Mouse (Mus musculus): ENCODE results near the gene Arhgef17. TPM values are rescaled to one million over a fixed set of nuclear protein-coding genes. Genes with fewer than 3 reads are reported as not detected.
A peak's percentile ranks its signal among the peaks of the same experiment; 100 is the strongest.
"Not testable (repeated sequence)": the region's sequence is repeated elsewhere in the genome, so short reads cannot be mapped to it uniquely, and the experiment has no call there.

Arhgef17 gene
- polyA plus RNA-seq, 1 experiment from 2014 or later: 8.7 TPM

DNA sequence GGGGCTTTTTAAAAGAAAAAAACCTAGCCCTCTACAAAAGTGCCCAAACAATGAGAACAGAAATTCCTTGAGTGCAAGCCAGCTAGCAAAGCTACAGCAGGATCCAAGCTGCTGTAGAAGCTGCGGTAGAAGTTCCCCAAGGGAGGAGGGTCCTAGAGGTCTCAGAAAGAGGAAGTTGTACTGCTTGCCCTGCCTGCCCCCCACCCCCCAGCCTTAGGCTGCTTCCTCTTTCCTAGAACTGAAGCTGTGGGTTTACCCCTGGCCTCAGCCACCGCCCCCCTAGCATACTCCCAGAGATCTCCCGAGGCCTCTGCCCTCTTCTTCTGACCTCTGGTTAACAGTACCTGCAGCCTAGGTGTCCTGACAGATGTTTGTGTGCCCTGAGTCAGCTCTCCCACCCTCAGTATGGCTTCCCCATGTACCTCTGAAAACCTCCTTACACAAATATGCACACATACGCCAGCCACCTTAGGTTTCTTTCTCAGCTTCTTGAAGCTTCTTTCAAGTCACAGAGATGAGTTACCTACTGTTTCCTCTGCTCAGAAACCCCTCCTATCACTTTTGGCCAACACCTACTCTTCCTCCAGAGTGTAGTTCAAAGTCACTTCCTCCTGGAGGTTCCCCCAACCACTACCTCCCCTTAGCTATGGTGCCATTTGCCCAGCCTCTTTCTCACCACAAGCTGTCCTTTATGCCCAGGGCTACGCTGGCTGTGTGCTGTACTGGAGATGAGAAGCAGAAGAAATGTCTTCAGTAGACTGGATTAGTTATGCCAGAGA, 75.9 kb downstream of the Arhgef17 start:
- Histone ChIP-seq H3K36me3 (no peaks in the 10 kb centered on the region), H3K9ac (no peak overlapping the region), H3K4me3 (replicated peaks) (no peak overlapping the region), H3K4me1 (peaks cover 65% of the 10 kb centered on the region), H3K27ac (replicated peaks) (peak overlapping the region; percentile 22; the same call in 1 of the 2 replicates), H3K4me2 (replicated peaks) (no peak overlapping the region), H3K9me3 (replicated peaks) (no peaks in the 10 kb centered on the region), H3K27me3 (no peaks in the 10 kb centered on the region)
- no peak for ATAC-seq (ENCODE audit: insufficient number of reproducible peaks, low FRiP score, low TSS enrichment, low read depth)
- WGBS: 57% methylated on average over 5 of the region's 5 CpGs

DNA sequence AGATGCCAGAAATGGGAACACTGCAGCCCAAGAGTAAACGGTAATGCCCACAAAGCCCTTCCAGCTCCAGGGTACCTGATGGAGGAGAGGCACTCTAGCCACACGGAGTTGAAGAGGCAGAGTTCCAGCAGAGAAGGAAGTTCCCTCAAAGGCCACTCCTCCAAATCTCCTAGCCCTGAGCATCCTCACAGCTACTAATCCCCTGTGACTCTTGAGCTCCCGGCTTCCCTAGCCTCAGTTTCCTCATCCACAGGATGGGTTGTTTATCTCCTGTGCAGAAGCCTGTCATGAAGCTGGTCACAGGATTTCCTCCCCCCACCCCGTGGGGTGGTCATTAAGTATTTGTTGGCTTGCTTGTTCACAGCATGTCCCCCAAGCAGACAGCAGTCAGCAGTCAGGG, 76.6 kb downstream of the Arhgef17 start:
- no peak overlapping the region for H3K4me3 ChIP-seq (replicated peaks)
- H3K36me3 ChIP-seq: no peaks in the 10 kb centered on the region
- no peaks in the 10 kb centered on the region for H3K27me3 ChIP-seq
- peak overlapping the region; percentile 22; the same call in 1 of the 2 replicates for H3K27ac ChIP-seq (replicated peaks)
- no peaks in the 10 kb centered on the region for H3K9me3 ChIP-seq (replicated peaks)
- H3K9ac ChIP-seq: no peak overlapping the region
- no peak for ATAC-seq (ENCODE audit: insufficient number of reproducible peaks, low FRiP score, low TSS enrichment, low read depth)
- H3K4me2 ChIP-seq (replicated peaks): no peak overlapping the region
- 36% methylated on average over 4 of the region's 4 CpGs for WGBS
- peaks cover 63% of the 10 kb centered on the region for H3K4me1 ChIP-seq

DNA sequence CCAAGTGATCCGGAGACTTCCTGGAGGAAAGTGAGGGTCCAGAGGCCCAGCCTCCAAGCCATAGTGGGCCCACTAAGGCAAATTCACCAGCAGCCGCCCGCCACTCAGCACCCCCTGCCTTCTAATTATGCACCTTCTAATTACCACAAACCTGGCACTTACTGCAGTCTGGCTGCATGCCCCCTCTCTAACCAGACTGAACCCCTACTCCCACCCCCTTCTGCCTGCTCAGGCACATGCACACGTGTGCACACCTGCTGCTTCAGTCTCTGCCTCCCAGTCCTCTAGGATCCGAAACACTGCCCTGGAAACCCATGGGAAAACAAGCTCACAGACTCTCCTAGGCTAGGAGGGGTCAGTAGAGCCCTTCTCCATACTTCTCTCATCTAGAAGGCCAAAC, 77.0 kb downstream of the Arhgef17 start:
- ATAC-seq (ENCODE audit: insufficient number of reproducible peaks, low FRiP score, low TSS enrichment, low read depth): no peak
- 46% methylated on average over 5 of the region's 5 CpGs for WGBS

GRCm38 (mm10) chr7:100854137-100854814, 77.6 kb downstream of the Arhgef17 start:
- H3K4me1 ChIP-seq: peaks cover 60% of the 10 kb centered on the region
- no peaks in the 10 kb centered on the region for H3K36me3 ChIP-seq
- WGBS: 41% methylated on average over 6 of the region's 6 CpGs
- H3K9me3 ChIP-seq (replicated peaks): no peaks in the 10 kb centered on the region
- H3K27me3 ChIP-seq: no peaks in the 10 kb centered on the region
- H3K4me2 ChIP-seq (replicated peaks): no peak overlapping the region
- H3K27ac ChIP-seq (replicated peaks): no peak overlapping the region
- no peak overlapping the region for H3K4me3 ChIP-seq (replicated peaks)
- no peak overlapping the region for H3K9ac ChIP-seq
- no peak for ATAC-seq (ENCODE audit: insufficient number of reproducible peaks, low FRiP score, low TSS enrichment, low read depth)

More for the DNA sequence above, 77.0 kb downstream of the Arhgef17 start:
- H3K4me1 ChIP-seq: peaks cover 60% of the 10 kb centered on the region
- H3K27ac ChIP-seq (replicated peaks): no peak overlapping the region
- H3K4me3 ChIP-seq (replicated peaks): no peak overlapping the region
- no peak overlapping the region for H3K4me2 ChIP-seq (replicated peaks)
- H3K27me3 ChIP-seq: no peaks in the 10 kb centered on the region
- no peak overlapping the region for H3K9ac ChIP-seq
- H3K9me3 ChIP-seq (replicated peaks): no peaks in the 10 kb centered on the region
- no peaks in the 10 kb centered on the region for H3K36me3 ChIP-seq

DNA sequence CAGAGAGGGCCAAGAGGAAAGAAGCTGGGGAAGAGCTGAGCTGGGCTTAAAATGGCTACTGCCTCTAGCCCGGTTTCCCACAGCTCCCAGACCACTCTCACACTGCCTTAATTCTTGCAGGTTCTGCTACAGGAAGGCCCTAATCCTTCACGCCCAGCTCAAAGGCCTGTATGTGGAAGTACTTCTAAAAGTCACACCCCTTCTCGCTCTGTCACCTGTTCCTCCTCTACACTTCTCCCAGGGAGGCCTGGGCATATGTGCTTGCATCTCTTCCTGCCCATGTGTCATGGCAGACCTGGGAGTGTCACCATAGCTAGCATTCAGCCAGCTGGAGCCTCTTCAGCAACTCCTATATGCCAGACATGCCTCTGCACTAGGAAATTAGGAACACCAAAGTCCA, 78.5 kb downstream of the Arhgef17 start:
- peaks cover 58% of the 10 kb centered on the region for H3K4me1 ChIP-seq

DNA sequence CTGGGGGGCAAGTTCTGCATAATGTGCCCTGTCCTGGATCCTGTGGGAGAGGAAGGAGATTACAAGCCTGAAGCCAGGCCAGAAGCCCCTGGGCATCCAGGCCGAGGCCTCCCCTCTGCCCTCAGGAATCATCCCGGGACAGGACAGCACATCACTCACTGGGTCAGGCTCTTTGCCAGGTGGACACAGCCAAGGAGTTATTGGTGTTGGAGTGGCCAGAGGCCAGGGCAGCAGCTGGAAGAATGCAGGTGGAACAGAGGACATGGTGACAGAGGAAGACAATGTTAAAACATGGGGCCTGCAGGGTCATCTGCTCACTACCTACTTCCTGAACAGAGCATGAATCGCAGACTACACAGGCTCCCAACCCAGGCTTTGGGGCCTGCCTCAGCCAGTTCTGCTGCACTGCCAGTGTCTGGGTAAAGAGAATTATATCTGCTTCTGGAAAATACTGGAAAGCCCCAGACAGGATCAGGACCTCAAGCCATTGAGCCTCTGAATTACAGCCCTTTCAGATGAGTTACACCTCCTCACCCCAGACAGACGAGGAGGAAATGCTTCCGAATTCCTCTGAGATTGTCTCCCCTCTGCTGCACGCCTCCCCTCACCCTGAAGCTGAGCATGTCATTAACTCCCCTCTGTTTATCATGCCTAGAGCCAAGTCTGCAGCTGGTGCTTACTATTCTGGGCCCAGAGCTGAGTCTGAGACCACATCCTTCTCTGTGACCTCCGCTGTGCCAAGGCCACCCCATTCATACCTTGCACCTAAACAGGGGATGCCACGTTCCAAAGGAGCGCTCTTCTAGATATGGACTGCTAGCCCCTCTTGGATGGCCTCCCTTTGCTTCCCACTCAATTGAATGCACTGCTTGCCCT, 80.2 kb downstream of the Arhgef17 start:
- no peaks in the 10 kb centered on the region for H3K27me3 ChIP-seq
- H3K36me3 ChIP-seq: no peaks in the 10 kb centered on the region
- no peak overlapping the region for H3K4me2 ChIP-seq (replicated peaks)
- H3K9me3 ChIP-seq (replicated peaks): no peaks in the 10 kb centered on the region
- peaks cover 47% of the 10 kb centered on the region for H3K4me1 ChIP-seq
- WGBS: 61% methylated on average over 9 of the region's 9 CpGs
- 0 out of 2 replicates have a peak, but pooled peaks have one; percentile 13 for ATAC-seq (ENCODE audit: insufficient number of reproducible peaks, low FRiP score, low TSS enrichment, low read depth)
- H3K9ac ChIP-seq: no peak overlapping the region
- H3K4me3 ChIP-seq (replicated peaks): no peak overlapping the region
- H3K27ac ChIP-seq (replicated peaks): peak overlapping the region; percentile 51; the same call in 1 of the 2 replicates

More for the DNA sequence above, 78.5 kb downstream of the Arhgef17 start:
- 73% methylated on average over 3 of the region's 3 CpGs for WGBS
- Histone ChIP-seq H3K27me3 (no peaks in the 10 kb centered on the region), H3K9me3 (replicated peaks) (no peaks in the 10 kb centered on the region), H3K27ac (replicated peaks) (no peak overlapping the region), H3K9ac (no peak overlapping the region), H3K4me3 (replicated peaks) (no peak overlapping the region), H3K4me2 (replicated peaks) (no peak overlapping the region), H3K36me3 (no peaks in the 10 kb centered on the region)
- no peak for ATAC-seq (ENCODE audit: insufficient number of reproducible peaks, low FRiP score, low TSS enrichment, low read depth)

DNA sequence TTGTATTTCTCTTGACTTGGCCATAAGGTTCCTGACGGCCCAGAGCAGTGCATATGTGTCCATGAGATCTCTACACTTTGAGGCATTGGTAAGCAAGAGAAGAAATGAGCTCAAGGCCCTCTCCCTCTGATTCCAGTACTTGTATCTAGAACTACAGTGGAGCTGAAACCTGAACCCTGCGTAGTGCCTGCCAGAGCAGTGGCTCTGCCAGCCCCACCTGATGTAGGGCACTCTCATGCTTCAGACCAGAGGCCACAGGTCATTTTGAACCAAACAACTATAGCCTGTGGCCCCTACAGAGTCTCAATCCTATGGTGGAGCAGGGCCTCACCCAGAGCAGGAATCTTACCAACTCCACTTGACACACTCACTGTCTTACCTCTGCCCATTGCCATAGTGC, 82.4 kb downstream of the Arhgef17 start:
- 93% methylated on average over 2 of the region's 2 CpGs for WGBS
- H3K4me1 ChIP-seq: peaks cover 45% of the 10 kb centered on the region
- ATAC-seq (ENCODE audit: insufficient number of reproducible peaks, low FRiP score, low TSS enrichment, low read depth): no peak

GRCm38 (mm10) chr7:100848744-100849143, 83.2 kb downstream of the Arhgef17 start:
- H3K9ac ChIP-seq: no peak overlapping the region
- no peaks in the 10 kb centered on the region for H3K9me3 ChIP-seq (replicated peaks)
- H3K4me2 ChIP-seq (replicated peaks): no peak overlapping the region
- no peak overlapping the region for H3K4me3 ChIP-seq (replicated peaks)
- H3K4me1 ChIP-seq: peaks cover 38% of the 10 kb centered on the region
- WGBS: 33% methylated on average over 6 of the region's 6 CpGs
- no peaks in the 10 kb centered on the region for H3K27me3 ChIP-seq
- H3K36me3 ChIP-seq: no peaks in the 10 kb centered on the region
- no peak for ATAC-seq (ENCODE audit: insufficient number of reproducible peaks, low FRiP score, low TSS enrichment, low read depth)
- H3K27ac ChIP-seq (replicated peaks): no peak overlapping the region

More for the DNA sequence above, 82.4 kb downstream of the Arhgef17 start:
- H3K4me2 ChIP-seq (replicated peaks): no peak overlapping the region
- no peak overlapping the region for H3K27ac ChIP-seq (replicated peaks)
- no peak overlapping the region for H3K9ac ChIP-seq
- H3K4me3 ChIP-seq (replicated peaks): no peak overlapping the region
- H3K27me3 ChIP-seq: no peaks in the 10 kb centered on the region
- no peaks in the 10 kb centered on the region for H3K36me3 ChIP-seq
- no peaks in the 10 kb centered on the region for H3K9me3 ChIP-seq (replicated peaks)

- Histone ChIP-seq H3K4me1 (peaks cover 29% of the 10 kb centered on the region), H3K4me3 (replicated peaks) (no peak overlapping the region), H3K9ac (no peak overlapping the region), H3K27me3 (no peaks in the 10 kb centered on the region), H3K4me2 (replicated peaks) (no peak overlapping the region), H3K27ac (replicated peaks) (no peak overlapping the region), H3K36me3 (no peaks in the 10 kb centered on the region), H3K9me3 (replicated peaks) (no peaks in the 10 kb centered on the region)
- WGBS: 87% methylated on average over 6 of the region's 6 CpGs
- no peak for ATAC-seq (ENCODE audit: insufficient number of reproducible peaks, low FRiP score, low TSS enrichment, low read depth)
These were observed 84.8 kb downstream of the Arhgef17 start for GRCm38 (mm10) chr7:100847131-100847530.

- not testable (repeated sequence) for H3K9ac ChIP-seq; H3K9me3 ChIP-seq (replicated peaks); H3K36me3 ChIP-seq; H3K27ac ChIP-seq (replicated peaks); H3K27me3 ChIP-seq; H3K4me2 ChIP-seq (replicated peaks); H3K4me3 ChIP-seq (replicated peaks)
- H3K4me1 ChIP-seq: peaks cover 19% of the 10 kb centered on the region
- 44% methylated on average over 7 of the region's 7 CpGs for WGBS
- peak; percentile 39; the same call in 1 of the 2 replicates for ATAC-seq (ENCODE audit: insufficient number of reproducible peaks, low FRiP score, low TSS enrichment, low read depth)
These were observed 85.9 kb downstream of the Arhgef17 start for GRCm38 (mm10) chr7:100846033-100846432.

- Histone ChIP-seq H3K4me2 (replicated peaks) (no peak overlapping the region), H3K9me3 (replicated peaks) (no peaks in the 10 kb centered on the region), H3K4me1 (peaks cover 19% of the 10 kb centered on the region), H3K4me3 (replicated peaks) (no peak overlapping the region), H3K27me3 (no peaks in the 10 kb centered on the region), H3K9ac (no peak overlapping the region), H3K27ac (replicated peaks) (peak overlapping the region; percentile 58), H3K36me3 (no peaks in the 10 kb centered on the region)
- WGBS: 13% methylated on average over 1 of the region's 1 CpGs
- no peak for ATAC-seq (ENCODE audit: insufficient number of reproducible peaks, low FRiP score, low TSS enrichment, low read depth)
These were observed 86.5 kb downstream of the Arhgef17 start for GRCm38 (mm10) chr7:100845412-100845811.
